Mouse (Mus musculus): Measurements from ENCODE around the gene Kcmf1.

- TF ChIP-seq MYOD1 (IDR thresholded peaks at IDR 0.05; ENCODE audit: control insufficient read depth in 1 of 3, insufficient read length in 2 of 3, low read depth in 2 of 3) = no peak
- no peak for TF ChIP-seq TCF3 (IDR thresholded peaks at IDR 0.05; ENCODE audit: insufficient read length, low read depth)
- TF ChIP-seq POLR2A (IDR thresholded peaks at IDR 0.05; ENCODE audit: insufficient read length, low read depth) = no peak
- no peak for TF ChIP-seq TCF12 (IDR thresholded peaks at IDR 0.05; ENCODE audit: insufficient read depth, poor library complexity, severe bottlenecking)
- no peak for TF ChIP-seq MAX (IDR thresholded peaks at IDR 0.05; ENCODE audit: low read depth)
- no peak for TF ChIP-seq SRF (IDR thresholded peaks at IDR 0.05; ENCODE audit: control insufficient read depth, insufficient read length, low read depth)
- TF ChIP-seq USF1 (IDR thresholded peaks at IDR 0.05; ENCODE audit: low read depth) = no peak
- TF ChIP-seq REST (IDR thresholded peaks at IDR 0.05; ENCODE audit: insufficient read depth, insufficient read length) = no peak
- TF ChIP-seq E2F4 (IDR thresholded peaks at IDR 0.05; ENCODE audit: insufficient read depth) = no peak
Measured at GRCm38 (mm10) chr6:72923381-72923780, 23.6 kb upstream of the Kcmf1 start.
